Mouse (Mus musculus) CD4-positive naive resting alpha-beta T cell, adult 76 days (primary cell): ENCODE data around the gene Ralgapb. TPM values are rescaled to one million over a fixed set of nuclear protein-coding genes. Genes with fewer than 3 reads are reported as not detected.

Experiments
- total RNA-seq: library from RNA; stranded (reverse); gene quantifications from one replicate; pipeline ENCODE4 v1.2.4, GENCODE M21; 2023

Ralgapb gene
- total RNA-seq, result 71.5 TPM

GRCm38 (mm10) chr2:158409595-158410021 is at the start of gene Ralgapb:
Ralgapb (plus strand) TSS chr2:158409848.

GRCm38 (mm10) chr2:158375443-158376122 is 34.1 kb upstream of the Ralgapb start, which contains the start of gene Snhg11:
Snhg11 (plus strand) TSS chr2:158375638.

GRCm38 (mm10) chr2:158501836-158502812 is 92.5 kb downstream of the Ralgapb start, which contains the start of gene Adig:
Adig (plus strand) TSS chr2:158502612.

GRCm38 (mm10) chr2:158512528-158512927 is 102.9 kb downstream of the Ralgapb start, which contains the start of gene Arhgap40:
Arhgap40 (plus strand) TSS chr2:158512796.

Other genes starting within 250 kb of the Ralgapb start
- not detected for gene D630003M21Rik, start 180.6 kb upstream of the Ralgapb start, total RNA-seq
- gene Bpi, start 151.8 kb upstream of the Ralgapb start, total RNA-seq, result not detected
- 2.3 TPM for gene Lbp, start 103.4 kb upstream of the Ralgapb start, total RNA-seq
- gene Snhg11, start 34.2 kb upstream of the Ralgapb start, total RNA-seq, result not detected
- gene Adig, start 92.8 kb downstream of the Ralgapb start, total RNA-seq, result not detected
- not detected for gene Arhgap40, start 102.9 kb downstream of the Ralgapb start, total RNA-seq
- not detected for gene Slc32a1, start 200.9 kb downstream of the Ralgapb start, total RNA-seq
- 56.2 TPM for gene Actr5, start 215.0 kb downstream of the Ralgapb start, total RNA-seq